Mouse (Mus musculus): ENCODE measurements around the gene Nckap5.

DNA sequence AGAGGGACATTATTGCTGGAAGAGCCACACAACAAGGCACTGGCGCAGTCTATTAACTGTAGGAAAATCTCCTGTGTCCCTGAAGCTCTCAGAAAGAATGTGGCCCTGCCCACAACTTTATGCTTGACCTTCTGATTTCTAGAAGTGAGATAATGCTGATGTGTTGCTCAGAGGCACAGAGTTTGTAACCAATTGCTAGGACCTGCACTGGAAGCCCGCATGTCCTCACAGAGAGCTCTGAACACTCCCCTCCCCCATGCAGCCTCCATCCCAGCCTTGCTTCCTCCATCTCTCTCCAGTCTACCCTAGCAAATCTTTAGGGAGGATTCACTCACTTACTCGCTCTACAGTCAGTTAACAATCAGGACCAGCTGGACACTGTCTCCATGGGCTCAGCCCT is 346.9 kb downstream of the Nckap5 start:
- TF ChIP-seq CTCF (conservative IDR thresholded peaks at IDR 0.05; ENCODE audit: insufficient read depth, insufficient read length, low read depth, low read length) (no peak), POLR2A (IDR thresholded peaks at IDR 0.05; ENCODE audit: low read depth, low read length) (no peak)
